Mouse (Mus musculus) neural tube, embryonic 15.5 days (tissue): ENCODE results near the gene Snrnp40. TPM values are rescaled to one million over a fixed set of nuclear protein-coding genes. Genes with fewer than 3 reads are reported as not detected.
A peak's percentile ranks its signal among the peaks of the same experiment; 100 is the strongest.

Experiments
- ATAC-seq: fragments of 200-750 bp; cut with Nextera tagmentation; 2 replicates; pipeline ENCODE4 v1.8.0; 2017; ENCODE audit warnings: mild to moderate bottlenecking, moderate TSS enrichment, moderate library complexity; ENCODE audit not compliant: low FRiP score
- H3K27ac ChIP-seq: fragments of 300-500 bp; sonication (generic); replicated peaks from 2 replicates; pipeline ENCODE4 v1.5.1; 2015; ENCODE audit warnings: mild to moderate bottlenecking, inconsistent platforms
- H3K27me3 ChIP-seq: fragments of 300-500 bp; sonication (generic); replicated peaks from 2 replicates; pipeline ENCODE4 v1.6.1; 2015; ENCODE audit warnings: inconsistent platforms
- H3K36me3 ChIP-seq: fragments of 300-500 bp; sonication (generic); 2 replicates; pipeline ENCODE4 v1.6.1; 2015; ENCODE audit warnings: inconsistent platforms
- H3K4me1 ChIP-seq: fragments of 300-500 bp; sonication (generic); 2 replicates; pipeline ENCODE4 v1.6.1; 2015; ENCODE audit warnings: inconsistent platforms
- H3K4me2 ChIP-seq: fragments of 300-500 bp; sonication (generic); 2 replicates; pipeline ENCODE4 v1.6.1; 2015; ENCODE audit warnings: inconsistent platforms, mild to moderate bottlenecking, moderate library complexity
- H3K4me3 ChIP-seq: fragments of 300-500 bp; sonication (generic); replicated peaks from 2 replicates; pipeline ENCODE4 v1.5.1; 2015; ENCODE audit warnings: mild to moderate bottlenecking, inconsistent platforms
- H3K9ac ChIP-seq: fragments of 300-500 bp; sonication (generic); replicated peaks from 2 replicates; pipeline ENCODE4 v1.6.1; 2015; ENCODE audit warnings: mild to moderate bottlenecking, inconsistent platforms
- H3K9me3 ChIP-seq: fragments of 300-500 bp; sonication (generic); replicated peaks from 2 replicates; pipeline ENCODE4 v1.6.1; 2016; ENCODE audit warnings: inconsistent platforms
- WGBS: fragments of 180-500 bp; shearing (Covaris S2); methylation state at CpG from one replicate; pipeline ENCODE4 v1.1.7; 2015; ENCODE audit warnings: mixed read lengths; 5-methylcytosine and 5-hydroxymethylcytosine counted together
- polyA plus RNA-seq: library from polyadenylated mRNA; unstranded; fragments of >200 nt; fragmentation: Nextera tagmentation; extraction: Ambion mirVana; gene quantifications from 2 replicates; pipeline ENCODE4 v1.2.1, GENCODE M21; 2015

The Snrnp40 gene
- polyA plus RNA-seq, result 91.8 and 104 TPM in 2 replicates

DNA sequence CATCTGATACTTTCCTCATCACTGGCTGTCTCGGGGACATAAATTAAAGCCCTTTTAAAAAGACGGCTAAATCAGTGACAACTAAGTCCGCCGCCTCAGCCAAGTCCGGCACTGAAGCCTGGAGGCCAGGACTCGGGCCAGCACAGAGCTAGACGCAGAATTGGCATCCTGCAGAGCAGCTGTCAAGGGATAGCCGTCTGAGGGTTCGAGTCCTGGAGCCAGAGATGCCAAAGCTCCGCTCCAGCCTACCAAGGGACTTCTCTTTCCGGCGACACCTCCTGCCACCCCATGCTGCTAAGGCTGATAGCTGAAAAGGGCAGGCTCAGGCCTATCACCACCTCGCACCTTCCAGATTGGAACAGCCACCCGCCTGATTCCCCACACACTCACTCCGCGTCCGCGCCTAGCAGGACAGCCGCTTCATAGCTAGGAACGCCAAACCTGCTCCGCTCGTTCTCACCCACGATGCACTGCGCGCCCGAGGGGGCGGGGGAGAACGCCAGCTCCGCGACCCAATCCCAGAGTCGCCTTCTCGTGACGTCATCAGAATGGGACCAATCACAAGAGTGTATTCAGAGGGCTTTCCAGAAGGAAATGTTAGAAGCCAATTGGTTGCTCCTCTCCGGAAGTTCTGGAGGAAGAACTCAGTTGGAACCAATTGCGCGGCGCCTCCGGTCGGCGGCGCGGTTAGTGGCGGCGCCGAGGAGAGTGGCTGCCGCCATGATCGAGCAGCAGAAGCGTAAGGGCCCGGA lies at the start of gene Snrnp40, which contains the start of gene Zcchc17:
Gene Snrnp40 (plus strand): TSS at position 647 of the 752 bp plus-strand sequence.
Gene Zcchc17 (minus strand): TSS at position 458 of the 752 bp plus-strand sequence.
- H3K4me1 ChIP-seq, result peaks cover 27% of the 10 kb centered on the region
- peaks cover 23% of the 10 kb centered on the region for H3K36me3 ChIP-seq
- no peaks in the 10 kb centered on the region for H3K9me3 ChIP-seq
- 0% methylated on average over 49 of the region's 49 CpGs for WGBS
- H3K4me2 ChIP-seq, result peak within 1 kb of the TSS; percentile 76
- H3K4me3 ChIP-seq, result peak within 1 kb of the TSS; percentile 69
- peak; percentile 99 for ATAC-seq
- H3K9ac ChIP-seq, result peak within 1 kb of the TSS; percentile 85
- H3K27me3 ChIP-seq, result no peaks in the 10 kb centered on the region
- H3K27ac ChIP-seq, result peak within 1 kb of the TSS; percentile 87

DNA sequence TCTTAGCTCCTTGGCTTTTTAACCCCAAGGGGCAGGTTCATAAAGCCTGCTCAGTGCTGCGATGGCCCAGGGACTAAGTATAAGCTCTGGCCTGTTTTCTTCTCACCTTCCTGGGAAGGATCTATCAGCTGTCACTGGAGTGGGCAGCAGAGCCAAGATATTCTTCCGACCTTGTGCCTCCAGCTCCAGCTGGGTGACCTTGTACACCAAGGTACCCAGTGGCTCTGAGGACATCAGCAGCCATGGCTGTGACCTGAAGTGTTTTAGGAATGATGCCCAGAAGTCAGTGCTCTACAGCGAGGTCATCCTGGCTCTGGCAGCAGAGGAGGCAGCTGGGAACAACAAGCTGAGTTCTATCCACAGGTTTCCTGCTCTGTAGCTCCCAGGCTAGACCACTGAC lies 47.4 kb upstream of the Snrnp40 start:
- ATAC-seq, result no peak
- no peak overlapping the region for H3K27ac ChIP-seq
- H3K36me3 ChIP-seq, result peaks cover 36% of the 10 kb centered on the region
- no peak overlapping the region for H3K9ac ChIP-seq
- H3K9me3 ChIP-seq, result no peaks in the 10 kb centered on the region
- 93% methylated on average over 3 of the region's 3 CpGs for WGBS
- peaks cover 14% of the 10 kb centered on the region for H3K27me3 ChIP-seq
- no peak overlapping the region for H3K4me2 ChIP-seq
- no peak overlapping the region for H3K4me3 ChIP-seq
- H3K4me1 ChIP-seq, result peaks cover 25% of the 10 kb centered on the region

DNA sequence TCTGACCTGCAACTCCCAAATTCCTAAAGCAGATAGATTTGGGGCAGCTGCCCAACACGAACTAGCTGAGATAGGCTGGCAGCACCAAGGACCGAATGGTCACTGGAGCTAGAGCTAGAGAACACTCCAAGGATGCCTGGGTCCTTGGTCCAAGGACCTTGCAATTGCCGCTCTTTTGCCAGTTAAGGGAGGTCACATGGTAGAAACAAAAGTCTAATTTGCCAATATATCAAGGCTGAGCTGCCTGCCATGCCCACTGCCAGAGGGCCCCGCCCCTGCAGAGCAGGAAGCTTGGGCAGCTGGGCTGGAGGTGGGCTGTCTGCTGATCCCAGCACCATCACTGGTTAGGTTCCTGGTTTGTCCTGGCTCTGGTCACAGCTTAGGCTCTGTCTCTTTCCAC lies 46.4 kb upstream of the Snrnp40 start:
- H3K9ac ChIP-seq, result no peak overlapping the region
- peaks cover 39% of the 10 kb centered on the region for H3K36me3 ChIP-seq
- no peak overlapping the region for H3K4me3 ChIP-seq
- H3K27me3 ChIP-seq, result peaks cover 11% of the 10 kb centered on the region
- no peak for ATAC-seq
- peaks cover 16% of the 10 kb centered on the region for H3K4me1 ChIP-seq
- H3K27ac ChIP-seq, result no peak overlapping the region
- WGBS, result 82% methylated on average over 4 of the region's 4 CpGs
- no peak overlapping the region for H3K4me2 ChIP-seq
- H3K9me3 ChIP-seq, result no peaks in the 10 kb centered on the region

DNA sequence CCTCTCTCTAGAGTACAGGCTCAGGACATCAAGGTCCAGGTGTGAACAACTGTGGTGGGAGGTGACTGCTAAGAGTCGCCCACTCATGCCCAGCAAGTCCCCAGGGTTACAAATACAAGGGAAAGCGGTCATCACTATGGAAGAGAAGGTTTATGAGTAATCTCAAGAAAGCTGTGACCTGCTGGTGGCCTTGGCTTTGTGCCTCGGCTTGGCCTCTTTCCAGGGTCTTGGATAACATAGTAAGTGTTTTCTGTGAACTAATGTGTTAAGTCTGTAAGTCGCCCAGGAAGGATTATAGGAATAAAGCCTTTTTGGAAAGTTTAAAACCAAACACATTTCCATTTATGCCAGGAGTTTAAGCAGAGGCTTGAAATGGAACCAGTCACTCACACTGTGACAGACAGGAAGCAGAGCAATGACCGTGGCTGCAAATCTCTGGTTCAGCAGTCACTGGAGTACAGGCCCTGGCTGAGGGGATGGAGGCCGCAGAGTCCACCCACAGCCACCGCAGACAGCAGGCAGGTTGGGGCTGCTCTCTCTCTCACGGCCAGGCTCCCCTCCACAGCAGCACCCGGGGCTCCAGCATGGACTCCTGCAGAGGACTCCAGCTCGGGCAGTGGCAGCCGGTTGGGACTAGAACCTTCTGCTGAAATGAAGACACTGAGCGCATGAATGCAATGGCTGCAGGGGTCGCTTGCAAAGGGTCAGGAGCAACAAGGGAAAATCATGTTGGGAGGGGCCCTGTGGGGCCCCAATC lies 44.0 kb upstream of the Snrnp40 start:
- peaks cover 60% of the 10 kb centered on the region for H3K36me3 ChIP-seq
- no peak overlapping the region for H3K4me2 ChIP-seq
- WGBS, result 72% methylated on average over 13 of the region's 13 CpGs
- no peaks in the 10 kb centered on the region for H3K9me3 ChIP-seq
- H3K4me3 ChIP-seq, result no peak overlapping the region
- no peak overlapping the region for H3K27ac ChIP-seq
- no peak overlapping the region for H3K9ac ChIP-seq
- no peaks in the 10 kb centered on the region for H3K4me1 ChIP-seq
- no peaks in the 10 kb centered on the region for H3K27me3 ChIP-seq
- no peak for ATAC-seq

DNA sequence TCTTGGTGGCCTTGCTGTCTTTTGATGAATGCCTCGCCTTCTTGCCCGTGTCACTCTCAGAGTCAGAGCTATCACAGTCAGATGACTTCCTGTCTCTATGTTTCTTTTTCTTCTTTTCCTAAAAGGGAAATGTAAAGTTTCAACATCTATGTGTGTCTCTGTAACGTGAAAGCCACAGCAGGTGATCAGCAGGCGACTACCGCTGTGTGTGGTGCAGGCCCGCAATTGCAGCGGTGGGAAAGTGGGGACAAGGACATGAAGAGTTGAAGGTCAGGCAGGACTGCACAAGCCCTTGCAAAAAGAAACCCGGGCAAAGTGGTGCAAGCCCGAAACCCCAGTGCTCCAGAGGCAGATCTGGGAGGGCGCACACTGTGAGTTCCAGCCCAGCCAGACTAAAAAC lies 43.2 kb upstream of the Snrnp40 start:
- no peak for ATAC-seq
- Histone ChIP-seq H3K9ac (no peak overlapping the region), H3K36me3 (peaks cover 64% of the 10 kb centered on the region), H3K9me3 (no peaks in the 10 kb centered on the region), H3K27me3 (no peaks in the 10 kb centered on the region), H3K4me1 (no peaks in the 10 kb centered on the region), H3K4me2 (no peak overlapping the region), H3K4me3 (no peak overlapping the region), H3K27ac (no peak overlapping the region)
- WGBS, result 78% methylated on average over 10 of the region's 10 CpGs

DNA sequence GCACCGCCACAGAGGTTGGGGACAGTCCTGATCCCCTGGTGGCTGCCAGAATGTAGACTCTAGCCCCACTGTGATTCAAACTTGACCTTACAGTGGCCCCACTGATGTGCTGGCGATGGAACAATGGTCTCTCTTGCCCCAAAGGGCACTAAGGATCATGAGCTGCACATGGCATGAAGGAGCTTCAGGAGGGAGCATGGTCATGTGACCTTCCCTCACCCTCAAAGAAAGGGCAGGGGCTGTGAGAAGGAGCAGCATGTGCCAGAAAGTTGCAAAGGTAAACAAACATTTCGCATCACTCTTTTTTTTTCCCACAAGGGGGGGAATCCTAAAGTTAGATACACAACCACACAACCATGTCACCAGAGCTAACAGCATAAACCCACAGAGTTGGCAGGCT lies 41.8 kb upstream of the Snrnp40 start:
- Histone ChIP-seq H3K27ac (no peak overlapping the region), H3K9ac (no peak overlapping the region), H3K4me3 (no peak overlapping the region), H3K9me3 (no peaks in the 10 kb centered on the region), H3K4me1 (no peaks in the 10 kb centered on the region), H3K4me2 (no peak overlapping the region), H3K36me3 (peaks cover 69% of the 10 kb centered on the region), H3K27me3 (no peaks in the 10 kb centered on the region)
- 69% methylated on average over 3 of the region's 3 CpGs for WGBS
- ATAC-seq, result no peak

DNA sequence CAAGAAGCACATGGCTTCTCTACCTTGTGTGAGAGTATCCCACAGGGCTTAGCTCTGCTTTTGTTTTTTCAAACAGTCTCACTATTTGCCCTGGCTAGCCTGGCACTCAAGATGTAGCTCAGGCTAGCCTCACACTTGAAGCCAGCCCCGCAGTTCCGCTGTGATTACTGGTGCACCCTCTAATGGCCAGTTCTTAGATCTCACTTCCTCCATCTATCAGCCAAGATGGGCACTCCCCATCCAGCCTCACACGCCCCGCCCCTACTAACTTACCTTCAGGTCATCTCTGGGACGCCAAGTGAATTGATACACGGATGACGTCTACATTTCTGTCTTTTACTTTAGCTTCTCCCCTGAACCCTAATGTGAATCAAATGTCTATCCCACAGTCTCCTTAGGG lies 40.4 kb upstream of the Snrnp40 start:
- WGBS, result 90% methylated on average over 7 of the region's 7 CpGs
- no peaks in the 10 kb centered on the region for H3K4me1 ChIP-seq
- no peak overlapping the region for H3K4me2 ChIP-seq
- H3K9me3 ChIP-seq, result no peaks in the 10 kb centered on the region
- no peak for ATAC-seq
- no peak overlapping the region for H3K9ac ChIP-seq
- no peak overlapping the region for H3K4me3 ChIP-seq
- no peak overlapping the region for H3K27ac ChIP-seq
- H3K27me3 ChIP-seq, result no peaks in the 10 kb centered on the region
- H3K36me3 ChIP-seq, result peaks cover 69% of the 10 kb centered on the region

DNA sequence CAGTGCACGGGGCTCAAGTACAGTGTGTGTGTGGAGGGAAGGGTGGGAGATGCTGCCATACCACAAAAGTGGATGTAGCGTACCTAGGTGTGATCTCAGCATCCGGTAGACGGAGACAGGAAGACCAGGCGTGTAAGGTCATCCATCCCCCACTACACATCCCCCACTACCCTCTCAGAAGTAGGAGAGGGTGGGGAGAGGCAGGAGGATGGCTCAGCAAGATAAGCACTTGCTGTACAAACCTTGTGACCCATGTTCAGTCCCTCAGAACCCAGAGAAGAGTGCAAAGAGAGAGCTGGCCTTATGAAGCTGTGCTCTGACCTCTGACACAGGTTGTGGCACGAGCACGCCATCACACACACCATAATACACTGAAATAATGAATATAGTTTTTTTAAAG lies 38.3 kb upstream of the Snrnp40 start:
- 95% methylated on average over 7 of the region's 7 CpGs for WGBS
- H3K36me3 ChIP-seq, result peaks cover 72% of the 10 kb centered on the region
- H3K27me3 ChIP-seq, result no peaks in the 10 kb centered on the region
- no peak overlapping the region for H3K4me3 ChIP-seq
- no peak for ATAC-seq
- H3K27ac ChIP-seq, result no peak overlapping the region
- H3K4me2 ChIP-seq, result no peak overlapping the region
- H3K9ac ChIP-seq, result no peak overlapping the region
- no peaks in the 10 kb centered on the region for H3K4me1 ChIP-seq
- no peaks in the 10 kb centered on the region for H3K9me3 ChIP-seq

DNA sequence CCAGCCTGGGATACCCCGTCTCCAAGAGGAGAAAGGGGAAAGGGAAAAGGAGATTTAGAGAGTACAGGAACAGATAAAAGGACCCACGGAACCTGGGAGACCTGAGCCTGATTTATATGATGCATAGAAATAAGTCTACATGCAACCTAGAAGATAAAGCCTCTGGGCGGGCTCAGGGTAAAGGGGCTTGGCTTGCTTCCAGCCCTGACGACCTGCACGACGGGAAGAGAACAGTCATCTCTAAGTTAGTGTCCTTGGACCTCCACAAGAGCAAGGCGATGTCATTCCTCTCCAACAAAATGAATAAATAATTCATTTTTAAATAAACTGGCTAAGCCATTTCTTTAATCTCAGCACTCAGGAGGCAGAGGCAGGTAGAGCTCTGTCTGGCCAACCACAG lies 37.4 kb upstream of the Snrnp40 start:
- no peaks in the 10 kb centered on the region for H3K4me1 ChIP-seq
- H3K4me3 ChIP-seq, result no peak overlapping the region
- no peak overlapping the region for H3K4me2 ChIP-seq
- no peak overlapping the region for H3K9ac ChIP-seq
- peaks cover 78% of the 10 kb centered on the region for H3K36me3 ChIP-seq
- no peak for ATAC-seq
- no peaks in the 10 kb centered on the region for H3K27me3 ChIP-seq
- H3K9me3 ChIP-seq, result no peaks in the 10 kb centered on the region
- no peak overlapping the region for H3K27ac ChIP-seq
- 81% methylated on average over 7 of the region's 7 CpGs for WGBS

DNA sequence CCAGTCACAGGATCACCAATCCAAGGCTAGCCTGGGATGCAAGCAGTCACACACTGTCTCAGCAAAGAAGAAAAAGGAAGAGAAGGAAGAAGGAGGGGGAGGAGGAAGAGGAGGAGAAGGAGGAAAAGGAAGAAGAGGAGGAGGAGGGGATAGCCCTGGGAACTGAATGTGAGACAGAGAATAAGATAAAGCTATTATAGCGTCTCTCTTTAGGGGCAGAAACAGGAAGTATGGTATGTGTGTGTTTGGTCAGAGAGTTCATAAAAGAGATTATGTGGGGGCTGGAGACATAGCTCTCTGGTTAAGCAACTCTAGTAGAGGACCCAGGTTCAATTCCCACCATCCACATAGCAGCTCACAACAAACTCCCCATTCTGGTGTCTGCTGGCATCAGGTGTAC lies 36.8 kb upstream of the Snrnp40 start:
- H3K4me2 ChIP-seq, result no peak overlapping the region
- no peak for ATAC-seq

DNA sequence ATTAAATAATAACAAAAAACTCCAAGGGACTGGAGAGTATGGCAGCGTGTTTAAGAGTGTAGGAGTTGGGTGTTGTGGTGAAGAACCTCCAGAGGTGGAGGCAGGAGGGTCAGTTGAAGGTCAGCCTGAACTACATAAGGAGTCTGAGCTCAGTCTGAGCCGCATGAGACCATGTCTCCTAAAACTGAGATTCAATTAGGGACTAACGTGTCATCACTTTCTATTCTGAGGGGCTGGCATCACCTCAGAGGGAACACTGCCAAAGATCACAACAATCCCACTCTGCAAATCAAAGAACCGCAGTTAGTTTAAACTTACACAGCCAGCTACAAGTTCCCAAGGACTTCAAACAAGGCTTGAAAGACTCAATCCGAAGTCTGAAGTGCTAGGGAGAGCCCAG lies 36.3 kb upstream of the Snrnp40 start:
- Histone ChIP-seq H3K9ac (no peak overlapping the region), H3K4me1 (no peaks in the 10 kb centered on the region), H3K27me3 (no peaks in the 10 kb centered on the region), H3K4me3 (no peak overlapping the region), H3K36me3 (peaks cover 84% of the 10 kb centered on the region), H3K9me3 (no peaks in the 10 kb centered on the region), H3K27ac (no peak overlapping the region), H3K4me2 (no peak overlapping the region)
- WGBS, result 84% methylated on average over 5 of the region's 5 CpGs
- ATAC-seq, result no peak

More for the DNA sequence above, 36.8 kb upstream of the Snrnp40 start:
- Histone ChIP-seq H3K27ac (no peak overlapping the region), H3K36me3 (peaks cover 83% of the 10 kb centered on the region), H3K4me1 (no peaks in the 10 kb centered on the region), H3K9me3 (no peaks in the 10 kb centered on the region), H3K27me3 (no peaks in the 10 kb centered on the region), H3K9ac (no peak overlapping the region), H3K4me3 (no peak overlapping the region)
- WGBS, result 92% methylated on average over 1 of the region's 1 CpGs

DNA sequence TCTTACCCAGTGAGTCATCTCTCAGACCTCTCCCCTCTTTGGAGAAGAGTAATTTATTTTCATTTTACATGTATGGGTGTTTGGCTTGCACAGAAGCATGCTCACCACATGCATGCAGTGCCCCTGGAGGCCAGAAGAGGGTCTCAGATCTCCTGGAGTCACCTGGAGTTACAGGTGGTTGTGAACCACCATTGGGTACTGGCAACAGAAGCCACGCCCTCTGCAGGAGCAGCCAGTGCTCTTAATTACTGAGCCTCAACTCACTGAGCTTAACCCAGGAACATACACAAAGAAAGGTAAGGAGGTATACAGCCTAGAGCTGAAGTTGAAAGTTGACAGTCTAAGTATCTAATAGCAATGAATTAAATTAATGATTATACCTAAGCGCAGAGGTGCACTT lies 34.5 kb upstream of the Snrnp40 start:
- H3K9ac ChIP-seq, result no peak overlapping the region
- no peak for ATAC-seq
- H3K4me1 ChIP-seq, result no peaks in the 10 kb centered on the region
- H3K9me3 ChIP-seq, result no peaks in the 10 kb centered on the region
- no peak overlapping the region for H3K27ac ChIP-seq
- H3K4me3 ChIP-seq, result no peak overlapping the region
- no peaks in the 10 kb centered on the region for H3K27me3 ChIP-seq
- WGBS, result 98% methylated on average over 2 of the region's 2 CpGs
- no peak overlapping the region for H3K4me2 ChIP-seq
- peaks cover 70% of the 10 kb centered on the region for H3K36me3 ChIP-seq
